Mouse (Mus musculus): ENCODE measurements around the gene Uri1.

Uri1 gene

GRCm38 (mm10) chr7:38013946-38014345 is 9.4 kb downstream of the Uri1 start:
- no peak for DNase-seq (ENCODE audit: low read depth, low spot score)

GRCm38 (mm10) chr7:38012811-38013210 is 10.5 kb downstream of the Uri1 start:
- no peak for DNase-seq (ENCODE audit: low read depth, low spot score)

- DNase-seq (ENCODE audit: low read depth, low spot score) = peak; percentile 18
Measured at GRCm38 (mm10) chr7:38008359-38008758, 15.0 kb downstream of the Uri1 start.

GRCm38 (mm10) chr7:38002451-38002850 is 20.9 kb downstream of the Uri1 start:
- DNase-seq (ENCODE audit: low read depth, low spot score) = no peak

- DNase-seq (ENCODE audit: low read depth, low spot score) = no peak
Measured at GRCm38 (mm10) chr7:37999691-38000090, 23.7 kb downstream of the Uri1 start.

- no peak for DNase-seq (ENCODE audit: low read depth, low spot score)
Measured at GRCm38 (mm10) chr7:37992861-37993260, 30.5 kb downstream of the Uri1 start.

DNA sequence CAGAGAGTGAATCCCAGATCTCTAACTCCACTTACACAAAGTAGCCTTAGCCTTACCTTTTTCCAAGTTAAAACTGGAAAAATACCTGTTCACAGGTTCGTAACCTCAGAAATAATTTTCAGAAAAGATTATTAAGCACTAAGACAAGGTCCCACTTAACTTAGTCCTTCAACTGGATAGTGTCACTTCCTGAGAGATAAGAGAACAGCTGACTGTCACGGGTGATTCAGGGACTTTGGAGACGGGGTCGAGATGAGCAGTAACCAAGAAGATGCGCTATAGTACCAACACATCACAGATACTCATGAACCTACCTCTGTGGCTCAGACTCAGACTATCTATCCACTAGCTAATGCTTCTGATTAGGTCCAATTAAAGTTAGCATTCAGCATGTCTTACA is 38.5 kb downstream of the Uri1 start:
- DNase-seq (ENCODE audit: low read depth, low spot score) = no peak

- no peak for DNase-seq (ENCODE audit: low read depth, low spot score)
Measured at GRCm38 (mm10) chr7:37983471-37983870, 39.9 kb downstream of the Uri1 start.

GRCm38 (mm10) chr7:37979729-37980128 is 43.6 kb downstream of the Uri1 start:
- DNase-seq (ENCODE audit: low read depth, low spot score) = peak; percentile 12

DNA sequence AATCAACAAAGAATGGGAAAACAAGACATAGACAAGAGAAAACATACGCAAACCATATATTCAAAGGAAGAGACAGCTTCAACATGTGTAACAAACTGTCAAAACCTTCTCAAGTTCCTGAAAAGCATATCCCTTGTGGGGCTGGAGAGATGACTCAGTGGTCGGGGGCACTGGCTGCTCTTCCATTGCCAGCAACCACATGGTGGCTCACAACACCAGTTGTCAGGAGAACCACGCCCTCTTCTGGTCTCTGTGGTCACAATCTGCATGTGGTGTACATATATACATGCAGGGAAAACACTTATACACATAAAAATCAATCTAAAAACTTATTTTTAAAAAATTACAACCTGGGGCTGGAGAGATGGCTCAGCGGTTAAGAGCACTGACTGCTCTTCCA is 44.9 kb downstream of the Uri1 start:
- DNase-seq (ENCODE audit: low read depth, low spot score) = no peak

DNA sequence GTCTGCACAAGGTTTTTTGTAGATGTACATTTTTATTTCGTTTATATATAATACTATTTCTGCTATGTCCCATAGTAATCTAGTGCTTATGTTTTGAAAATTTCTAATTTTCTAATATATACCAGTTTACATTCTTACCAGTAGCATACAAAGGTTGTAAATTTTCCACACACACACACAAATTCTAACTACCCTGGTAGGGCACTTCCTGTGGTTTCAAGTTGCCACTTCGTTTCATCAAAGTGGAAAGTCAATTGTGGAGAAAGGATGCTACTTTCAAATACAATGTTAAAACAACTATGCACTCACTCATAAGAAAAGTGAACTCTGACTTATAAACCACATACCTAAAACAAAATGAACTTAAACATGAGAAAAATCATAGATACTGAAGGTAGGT is 45.7 kb downstream of the Uri1 start:
- DNase-seq (ENCODE audit: low read depth, low spot score) = no peak

- DNase-seq (ENCODE audit: low read depth, low spot score) = no peak
Measured at GRCm38 (mm10) chr7:37972999-37973555, 50.3 kb downstream of the Uri1 start.

GRCm38 (mm10) chr7:37972571-37972970 is 50.8 kb downstream of the Uri1 start:
- DNase-seq (ENCODE audit: low read depth, low spot score) = no peak

DNA sequence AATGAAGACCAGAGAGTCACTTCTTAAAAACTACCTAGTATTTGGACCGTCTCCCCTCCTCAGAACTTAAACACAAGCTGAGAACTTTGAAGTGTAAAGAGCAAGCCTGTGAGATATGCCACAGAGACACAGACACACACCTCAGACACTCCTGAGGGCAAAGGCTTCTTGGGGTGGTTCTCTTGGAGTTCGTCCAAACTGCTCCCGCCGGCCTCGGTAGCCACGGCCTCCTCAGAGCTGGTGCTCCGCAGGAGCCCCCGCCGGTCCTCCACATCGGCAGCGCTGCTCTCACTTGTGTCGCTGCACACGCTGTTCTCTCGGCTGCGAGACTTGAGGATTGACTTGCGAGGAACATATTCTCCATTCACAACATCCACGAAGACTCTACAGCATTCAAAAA is 61.0 kb downstream of the Uri1 start:
- DNase-seq (ENCODE audit: low read depth, low spot score) = no peak

DNA sequence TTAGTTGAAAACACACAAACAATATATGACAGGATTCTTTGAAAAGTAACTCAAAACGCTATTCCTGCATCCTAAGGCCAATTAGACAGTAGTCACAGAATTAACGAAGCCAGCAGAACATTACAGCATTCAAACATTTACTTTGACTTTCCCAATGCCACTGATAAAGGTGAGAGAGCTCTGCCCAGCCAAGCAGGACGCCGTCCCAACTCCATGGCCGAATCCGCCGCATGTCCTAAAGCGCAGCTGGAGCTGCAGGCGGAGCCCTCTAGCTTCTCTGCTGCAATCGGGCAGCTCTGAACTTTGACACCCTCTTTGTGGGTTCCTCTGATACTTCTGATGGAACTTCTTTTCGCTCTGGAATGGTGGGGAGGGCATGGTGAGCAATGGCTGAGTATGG is 62.1 kb downstream of the Uri1 start:
- DNase-seq (ENCODE audit: low read depth, low spot score) = no peak

DNA sequence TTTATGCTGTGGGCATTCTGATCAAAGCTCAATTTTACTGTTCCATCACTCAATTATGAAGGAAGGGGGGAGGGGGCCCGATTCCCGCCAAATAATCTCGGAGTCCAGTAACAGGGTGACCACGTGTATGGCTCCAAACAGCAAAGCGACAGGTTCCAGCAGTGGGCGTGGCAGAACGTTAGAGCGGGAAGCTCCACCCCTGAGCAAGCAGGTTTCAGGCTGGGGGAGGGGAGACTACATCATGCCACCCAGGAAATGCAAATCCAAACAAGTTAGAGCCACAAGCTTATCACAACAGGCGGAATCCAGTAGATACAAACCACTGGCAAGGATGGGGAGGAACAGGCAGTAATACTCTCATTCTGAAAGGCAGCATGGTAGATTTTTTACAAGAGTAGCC is 71.5 kb downstream of the Uri1 start:
- no peak for DNase-seq (ENCODE audit: low read depth, low spot score)

GRCm38 (mm10) chr7:37936459-37936858 is 86.9 kb downstream of the Uri1 start:
- no peak for DNase-seq (ENCODE audit: low read depth, low spot score)

GRCm38 (mm10) chr7:37935786-37936185 is 87.6 kb downstream of the Uri1 start:
- DNase-seq (ENCODE audit: low read depth, low spot score) = no peak

DNA sequence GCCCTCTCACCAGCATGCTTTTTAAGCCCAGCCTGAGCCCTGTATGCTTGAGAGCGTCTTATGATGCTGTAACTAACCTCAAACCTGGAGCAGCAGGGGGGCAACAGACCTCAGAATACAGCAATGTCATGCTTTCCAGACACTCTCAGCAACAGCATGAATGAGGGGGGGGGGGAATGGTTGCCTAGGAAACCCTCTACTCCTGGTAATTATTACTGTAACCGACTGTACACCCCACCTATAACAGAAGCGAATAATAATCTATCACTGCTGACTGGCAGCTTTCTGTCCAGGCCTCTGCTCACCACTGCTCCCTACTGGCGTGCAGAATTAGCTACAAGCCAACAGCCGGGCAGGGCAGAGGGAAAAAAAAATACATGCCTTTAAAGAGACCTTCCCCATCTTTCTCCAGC is 88.6 kb downstream of the Uri1 start:
- DNase-seq (ENCODE audit: low read depth, low spot score) = no peak

DNA sequence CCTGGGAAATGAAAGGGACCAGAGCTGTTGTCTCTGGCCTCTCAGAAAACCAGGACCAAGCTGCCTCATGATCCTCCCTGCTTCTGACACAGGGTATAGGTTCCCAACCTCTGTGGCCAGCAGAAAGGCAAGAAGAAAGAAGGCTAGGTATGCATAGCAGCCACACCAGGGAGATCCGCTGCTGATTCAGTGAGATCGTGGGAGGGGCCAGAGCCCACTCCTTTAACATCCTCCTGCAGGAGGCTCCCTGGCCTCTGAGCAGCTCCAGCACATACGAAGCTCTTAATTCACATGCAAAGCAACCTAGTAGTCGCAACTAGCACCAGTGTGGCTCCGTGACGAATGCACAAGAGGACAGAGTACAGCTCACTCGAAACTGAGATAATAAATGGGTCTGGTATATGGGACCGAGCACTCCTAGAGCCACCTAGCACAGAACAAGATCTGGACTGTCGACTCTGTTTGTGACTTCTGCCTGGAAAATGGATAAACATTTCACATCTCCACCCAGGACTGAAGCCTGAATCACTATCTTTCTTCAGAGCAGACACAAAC is 89.5 kb downstream of the Uri1 start:
- DNase-seq (ENCODE audit: low read depth, low spot score) = no peak

DNA sequence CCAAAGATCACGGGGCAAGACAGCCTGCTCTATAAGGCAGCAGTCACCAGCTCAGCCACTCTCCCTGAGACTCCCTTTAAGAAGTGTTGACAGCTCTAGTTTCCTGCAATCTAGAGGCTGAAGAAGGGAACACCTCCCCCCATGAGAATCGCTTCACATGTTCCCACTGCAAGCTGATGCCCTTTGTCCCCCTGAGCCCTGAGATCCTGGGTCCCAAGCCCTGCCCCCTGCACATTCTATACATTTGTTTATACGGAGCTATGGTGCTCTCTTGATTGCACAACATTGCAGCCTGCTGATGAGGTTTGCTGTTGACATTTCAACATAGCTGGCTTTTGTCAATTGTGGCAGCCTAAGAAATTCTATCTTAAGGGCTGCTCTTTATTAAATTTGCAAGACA is 91.7 kb downstream of the Uri1 start:
- no peak for DNase-seq (ENCODE audit: low read depth, low spot score)

GRCm38 (mm10) chr7:37929738-37930137 is 93.6 kb downstream of the Uri1 start:
- no peak for DNase-seq (ENCODE audit: low read depth, low spot score)

- no peak for DNase-seq (ENCODE audit: low read depth, low spot score)
Measured at GRCm38 (mm10) chr7:37922999-37923398, 100.4 kb downstream of the Uri1 start.
